Mouse (Mus musculus): ENCODE data around the gene Cdh20.

GRCm38 (mm10) chr1:104793488-104793887, 25.2 kb downstream of the Cdh20 start:
- TF ChIP-seq POLR2A (IDR thresholded peaks at IDR 0.05; ENCODE audit: control insufficient read depth, low read depth, low read length) (no peak), CTCF (IDR thresholded peaks at IDR 0.05; ENCODE audit: control insufficient read depth, insufficient read depth, insufficient replicate concordance, low read depth, low read length) (no peak)
